Mouse (Mus musculus): ENCODE data around the gene Skiv2l. TPM values are rescaled to one million over a fixed set of nuclear protein-coding genes. Genes with fewer than 3 reads are reported as not detected.
A peak's percentile ranks its signal among the peaks of the same experiment; 100 is the strongest.
"Not testable (repeated sequence)": the region's sequence is repeated elsewhere in the genome, so short reads cannot be mapped to it uniquely, and the experiment has no call there.

The Skiv2l gene
- total and polyA plus RNA-seq, 3 experiments = 34.9 to 47.0 TPM; not detected in 1

- no peak for TF ChIP-seq USF2 (IDR thresholded peaks at IDR 0.05; ENCODE audit: borderline replicate concordance in 1 of 2, insufficient read depth in 1 of 2, low read depth in 1 of 2, low read length in 2 of 2)
Measured at GRCm38 (mm10) chr17:34836856-34837221, 13.2 kb downstream of the Skiv2l start, which contains the start of the genes Stk19 and Dxo (continued).

GRCm38 (mm10) chr17:34836155-34836855 lies 13.7 kb downstream of the Skiv2l start:
- peak overlapping the region; percentile 91 to 96 for H3K4me3 ChIP-seq (ENCODE audit: control insufficient read depth in 1 of 2, insufficient read depth in 1 of 2, low read depth in 2 of 2, low read length in 2 of 2)
- H3K4me1 ChIP-seq (ENCODE audit: control insufficient read depth in 1 of 2, insufficient read depth in 2 of 2, low read length in 2 of 2) = peaks cover 0 to 8% of the 10 kb centered on the region in 2 experiments; a peak in 2 of 4 replicates
- no peaks in the 10 kb centered on the region for H3K27me3 ChIP-seq (ENCODE audit: control insufficient read depth in 1 of 2, insufficient read depth in 2 of 2, low read length in 2 of 2)
- H3K27ac ChIP-seq (ENCODE audit: control insufficient read depth, low read depth, low read length) = peak overlapping the region; percentile 51
- H3K36me3 ChIP-seq (ENCODE audit: control insufficient read depth in 1 of 2, insufficient read depth in 2 of 2, low read length in 2 of 2) = no peaks in the 10 kb centered on the region; a peak in 2 of 4 replicates
- peak overlapping the region; percentile 82 for H3K9ac ChIP-seq (ENCODE audit: control insufficient read depth, low read depth, low read length, poor library complexity, severe bottlenecking)
- H3K9me3 ChIP-seq (replicated peaks; ENCODE audit: insufficient read depth, low read length) = no peaks in the 10 kb centered on the region
- DNase-seq (ENCODE audit: low read depth, low spot score) = no peak
- TF ChIP-seq CHD1 (IDR thresholded peaks at IDR 0.05; ENCODE audit: low read depth, low read length) (no peak), E2F4 (IDR thresholded peaks at IDR 0.05; ENCODE audit: borderline replicate concordance, low read depth, low read length) (no peak), MYB (IDR thresholded peaks at IDR 0.05; ENCODE audit: low read depth, low read length) (no peak; the same call in 1 of the 2 replicates), CTCF (IDR thresholded peaks at IDR 0.05 in 2 of 3, conservative IDR thresholded peaks at IDR 0.05 in 1 of 3; ENCODE audit: control insufficient read depth in 1 of 3, insufficient read depth in 1 of 3, low read depth in 2 of 3, low read length in 3 of 3, poor library complexity in 1 of 3, severe bottlenecking in 1 of 3) (no peak), HCFC1 (IDR thresholded peaks at IDR 0.05; ENCODE audit: low read depth, low read length) (no peak), ZKSCAN1 (IDR thresholded peaks at IDR 0.05; ENCODE audit: low read depth, low read length) (no peak), BHLHE40 (IDR thresholded peaks at IDR 0.05; ENCODE audit: borderline replicate concordance, low read depth, low read length) (no peak), MXI1 (IDR thresholded peaks at IDR 0.05; ENCODE audit: low read depth, low read length) (no peak), ZNF384 (IDR thresholded peaks at IDR 0.05; ENCODE audit: low read depth, low read length) (no peak), MYC (IDR thresholded peaks at IDR 0.05; ENCODE audit: low read depth, low read length) (no peak), TAL1 (IDR thresholded peaks at IDR 0.05; ENCODE audit: low read length) (no peak), ZMIZ1 (IDR thresholded peaks at IDR 0.05; ENCODE audit: low read depth, low read length) (no peak), SMC3 (IDR thresholded peaks at IDR 0.05; ENCODE audit: low read depth, low read length) (no peak), UBTF (IDR thresholded peaks at IDR 0.05; ENCODE audit: borderline replicate concordance, insufficient read depth, low read depth, low read length) (no peak), TCF12 (IDR thresholded peaks at IDR 0.05; ENCODE audit: low read depth, low read length) (no peak), USF2 (IDR thresholded peaks at IDR 0.05; ENCODE audit: borderline replicate concordance in 1 of 2, insufficient read depth in 1 of 2, low read depth in 1 of 2, low read length in 2 of 2) (no peak), NELFE (IDR thresholded peaks at IDR 0.05; ENCODE audit: low read depth, low read length) (no peak), KAT2A (conservative IDR thresholded peaks at IDR 0.05; ENCODE audit: low read depth, low read length) (no peak), ZC3H11A (IDR thresholded peaks at IDR 0.05; ENCODE audit: low read depth, low read length) (no peak)
- H3K79me2 ChIP-seq (ENCODE audit: control insufficient read depth, insufficient read depth, low read length, poor library complexity) = peaks cover 7% of the 10 kb centered on the region

- not testable (repeated sequence) for H3K9ac ChIP-seq (ENCODE audit: control insufficient read depth, low read depth, low read length, poor library complexity, severe bottlenecking); H3K79me2 ChIP-seq (ENCODE audit: control insufficient read depth, insufficient read depth, low read length, poor library complexity); H3K27ac ChIP-seq (ENCODE audit: control insufficient read depth, low read depth, low read length); DNase-seq (ENCODE audit: low read depth, low spot score); H3K27me3 ChIP-seq (ENCODE audit: control insufficient read depth in 1 of 2, insufficient read depth in 2 of 2, low read length in 2 of 2); H3K9me3 ChIP-seq (replicated peaks; ENCODE audit: insufficient read depth, low read length); H3K4me3 ChIP-seq (ENCODE audit: control insufficient read depth in 1 of 2, insufficient read depth in 1 of 2, low read depth in 2 of 2, low read length in 2 of 2); H3K4me1 ChIP-seq (ENCODE audit: control insufficient read depth in 1 of 2, insufficient read depth in 2 of 2, low read length in 2 of 2); H3K36me3 ChIP-seq (ENCODE audit: control insufficient read depth in 1 of 2, insufficient read depth in 2 of 2, low read length in 2 of 2)
Measured at GRCm38 (mm10) chr17:34830776-34831175, 19.2 kb downstream of the Skiv2l start.
